ENCODE assay signal across 10 mouse cellular contexts in genomic region chr2:157475437-157476379, GRCm38 (mm10). TPM values are rescaled to one million over a fixed set of nuclear protein-coding genes. Genes with fewer than 3 reads are reported as not detected.
A peak's percentile ranks its signal among the peaks of the same experiment; 100 is the strongest.
DNase-seq lines count a peak whose midpoint lies in the region; ATAC-seq lines count a peak whose summit lies in the region.
"Had no signal": no experiment of that assay in that cellular context is flagged by ENCODE, and none has a peak within 500 bp of the region (broad histone marks: within the 10 kb centered on the region; RNA-seq: fewer than 3 reads in every experiment).

No protein-coding gene starts in this region.

- no peak for DNase-seq in lung, postnatal 36 days
- DNase-seq in midbrain, embryonic 10.5 days (ENCODE audit: low spot score) = peak; percentile 61
- no peak for DNase-seq in cerebellum, postnatal 36 days
- DNase-seq in urinary bladder, postnatal 14 days (ENCODE audit: low spot score) = no peak
- DNase-seq in urinary bladder, adult 18-20 months (ENCODE audit: low spot score in 2 of 2) = no peak
- DNase-seq: adrenal gland, postnatal 14 days; kidney, postnatal 10 days had no signal

- no peak overlapping the region for H3K9ac ChIP-seq in lung, embryonic 15.5 days
- peak overlapping the region; percentile 37 for H3K9ac ChIP-seq in forebrain, embryonic 15.5 days (replicated peaks)
- no peak overlapping the region for H3K9ac ChIP-seq in stomach, embryonic 16.5 days (ENCODE audit: low read length)

- no peaks in the 10 kb centered on the region for H3K36me3 ChIP-seq in lung, embryonic 15.5 days
- H3K36me3 ChIP-seq in forebrain, embryonic 15.5 days = peaks cover 2% of the 10 kb centered on the region; the same call in 1 of the 2 replicates
- peaks cover 8% of the 10 kb centered on the region for H3K36me3 ChIP-seq in midbrain, embryonic 10.5 days
- H3K36me3 ChIP-seq in stomach, embryonic 16.5 days (ENCODE audit: control insufficient read depth, insufficient read depth, low read length) = no peaks in the 10 kb centered on the region; the same call in 1 of the 2 replicates

- no peak overlapping the region for H3K4me2 ChIP-seq in lung, embryonic 15.5 days
- 0 out of 2 replicates have a peak overlapping the region, but pooled peaks have one; percentile 6 for H3K4me2 ChIP-seq in forebrain, embryonic 15.5 days (replicated peaks)
- no peak overlapping the region for H3K4me2 ChIP-seq in stomach, embryonic 16.5 days (ENCODE audit: low read depth, low read length)

- ATAC-seq in lung, embryonic 15.5 days (ENCODE audit: borderline replicate concordance, extremely low read depth, low FRiP score, low TSS enrichment) = no peak
- ATAC-seq in forebrain, embryonic 15.5 days (replicated peaks) = peak; percentile 66
- no peak; the same call in 1 of the 2 replicates for ATAC-seq in stomach, embryonic 16.5 days (ENCODE audit: insufficient read depth, low FRiP score)

- H3K4me1 ChIP-seq in lung, embryonic 15.5 days = peaks cover 46% of the 10 kb centered on the region
- peaks cover 60% of the 10 kb centered on the region for H3K4me1 ChIP-seq in forebrain, embryonic 15.5 days
- peaks cover 99% of the 10 kb centered on the region for H3K4me1 ChIP-seq in midbrain, embryonic 10.5 days
- H3K4me1 ChIP-seq in stomach, embryonic 16.5 days (ENCODE audit: control insufficient read depth, insufficient read depth, low read length) = peaks cover 27% of the 10 kb centered on the region

- H3K27me3 ChIP-seq in lung, embryonic 15.5 days = no peaks in the 10 kb centered on the region
- H3K27me3 ChIP-seq in forebrain, embryonic 15.5 days = no peaks in the 10 kb centered on the region
- H3K27me3 ChIP-seq in midbrain, embryonic 10.5 days (ENCODE audit: low read depth, poor library complexity, severe bottlenecking) = peaks cover 44% of the 10 kb centered on the region
- no peaks in the 10 kb centered on the region for H3K27me3 ChIP-seq in stomach, embryonic 16.5 days (ENCODE audit: control insufficient read depth, insufficient read depth, low read length)

- H3K4me3 ChIP-seq in lung, embryonic 15.5 days = no peak overlapping the region
- H3K4me3 ChIP-seq in forebrain, embryonic 15.5 days = no peak overlapping the region
- H3K4me3 ChIP-seq in midbrain, embryonic 10.5 days = peak overlapping the region; percentile 27
- no peak overlapping the region for H3K4me3 ChIP-seq in stomach, embryonic 16.5 days (replicated peaks; ENCODE audit: low read length)

- 25% methylated on average over 13 of the region's 13 CpGs for WGBS in lung, embryonic 15.5 days
- 12% methylated on average over 13 of the region's 13 CpGs for WGBS in forebrain, embryonic 15.5 days
- WGBS in midbrain, embryonic 10.5 days = 18% methylated on average over 13 of the region's 13 CpGs
- 31% methylated on average over 13 of the region's 13 CpGs for WGBS in stomach, embryonic 16.5 days

- H3K27ac ChIP-seq in lung, embryonic 15.5 days = 0 out of 2 replicates have a peak overlapping the region, but pooled peaks have one; percentile 8
- peak overlapping the region; percentile 95 for H3K27ac ChIP-seq in forebrain, embryonic 15.5 days (replicated peaks)
- peak overlapping the region; percentile 92 for H3K27ac ChIP-seq in midbrain, embryonic 10.5 days (replicated peaks)
- peak overlapping the region; percentile 30; the same call in 1 of the 2 replicates for H3K27ac ChIP-seq in stomach, embryonic 16.5 days (ENCODE audit: low read length)

- no peaks in the 10 kb centered on the region for H3K9me3 ChIP-seq in lung, embryonic 15.5 days
- no peaks in the 10 kb centered on the region for H3K9me3 ChIP-seq in forebrain, embryonic 15.5 days
- H3K9me3 ChIP-seq in midbrain, embryonic 10.5 days (replicated peaks) = no peaks in the 10 kb centered on the region
- H3K9me3 ChIP-seq in stomach, embryonic 16.5 days (replicated peaks; ENCODE audit: control insufficient read depth, low read length) = no peaks in the 10 kb centered on the region

RNA-seq across cellular contexts. Expression of gene Src, which starts 57.5 kb away (rescaled TPM):
- polyA plus RNA-seq in lung, embryonic 15.5 days (2015; fragmentation: Nextera tagmentation; extraction: Ambion mirVana) = 24.0 and 24.8 TPM in 2 replicates
- polyA plus RNA-seq in forebrain, embryonic 15.5 days (2015; fragmentation: Nextera tagmentation; extraction: Ambion mirVana) = 35.6 and 37.9 TPM in 2 replicates
- polyA plus RNA-seq in midbrain, embryonic 10.5 days (2016; fragmentation: Nextera tagmentation; extraction: Ambion mirVana) = 16.1 and 19.3 TPM in 2 replicates
- 12.1 and 14.7 TPM in 2 replicates for polyA plus RNA-seq in stomach, embryonic 16.5 days (2015; fragmentation: Nextera tagmentation; extraction: Ambion mirVana)

Comparison
In these comparisons a context has a peak if more than half of its experiments do, and no peak if none do; other contexts are left out.
1. H3K27ac ChIP-seq: peak in every context shown above with its lines; median percentile 95 in forebrain, embryonic 15.5 days; 92 in midbrain, embryonic 10.5 days; 30 in stomach, embryonic 16.5 days; 8 in lung, embryonic 15.5 days.